Mouse (Mus musculus) right cerebral cortex, adult 2 months (tissue): ENCODE measurements around the gene Zkscan8.
"Not testable (repeated sequence)": the region's sequence is repeated elsewhere in the genome, so short reads cannot be mapped to it uniquely, and the experiment has no call there.

Experiments used
- DNase-seq, 2 experiments: peaks; one replicate each; pipeline ENCODE4 v3.0.0; 2021 to 2022; ENCODE audit warnings: low spot score in 2 of 2

Zkscan8 gene

DNA sequence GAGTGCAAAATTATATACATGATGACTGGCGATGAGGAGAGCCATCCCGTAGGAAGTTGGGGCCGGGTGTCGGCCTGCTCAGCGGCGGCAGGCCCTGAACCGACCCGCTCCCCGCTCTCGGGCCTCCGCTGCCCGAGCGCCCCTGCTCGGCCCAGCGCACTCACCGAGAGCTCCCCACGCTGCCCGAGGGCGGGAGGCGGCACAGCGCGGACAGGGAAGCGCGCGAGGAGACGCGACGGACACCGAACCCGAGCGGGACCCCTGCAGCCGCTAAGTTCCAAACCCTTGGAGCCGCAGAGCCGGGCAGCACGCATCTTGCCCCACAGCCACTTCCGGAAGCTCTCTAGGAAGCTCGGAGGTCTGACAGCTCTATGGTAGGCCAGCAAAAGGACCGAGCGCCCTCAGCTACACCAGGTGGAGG is at the start of gene Zkscan8:
Zkscan8 (minus strand) TSS at position 340 of the 421 bp plus-strand sequence.
- DNase-seq, result peak; percentile 88 to 89

DNA sequence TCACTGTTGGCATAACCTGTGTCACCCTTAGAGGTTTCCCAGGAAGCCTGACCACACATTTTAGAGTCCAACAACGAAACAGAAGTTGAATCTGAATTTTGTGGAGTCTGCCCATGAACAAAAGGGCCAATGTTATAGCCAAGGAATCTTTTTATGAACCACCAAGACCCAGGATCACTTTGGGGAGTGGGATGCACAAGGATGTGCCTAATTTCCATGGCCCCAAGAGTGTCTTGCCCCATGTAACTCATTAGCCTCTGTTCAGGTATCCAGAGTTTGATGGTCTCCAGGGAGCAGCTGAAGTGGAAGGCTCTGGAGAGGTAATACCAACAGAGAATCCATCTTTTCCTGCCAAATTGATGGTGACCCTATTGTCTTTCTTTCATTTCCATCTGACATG is 28.9 kb upstream of the Zkscan8 start, which contains the start of gene Olfr1535:
Olfr1535 (minus strand) TSS at position 101 of the 400 bp plus-strand sequence.
- no peak for DNase-seq

DNA sequence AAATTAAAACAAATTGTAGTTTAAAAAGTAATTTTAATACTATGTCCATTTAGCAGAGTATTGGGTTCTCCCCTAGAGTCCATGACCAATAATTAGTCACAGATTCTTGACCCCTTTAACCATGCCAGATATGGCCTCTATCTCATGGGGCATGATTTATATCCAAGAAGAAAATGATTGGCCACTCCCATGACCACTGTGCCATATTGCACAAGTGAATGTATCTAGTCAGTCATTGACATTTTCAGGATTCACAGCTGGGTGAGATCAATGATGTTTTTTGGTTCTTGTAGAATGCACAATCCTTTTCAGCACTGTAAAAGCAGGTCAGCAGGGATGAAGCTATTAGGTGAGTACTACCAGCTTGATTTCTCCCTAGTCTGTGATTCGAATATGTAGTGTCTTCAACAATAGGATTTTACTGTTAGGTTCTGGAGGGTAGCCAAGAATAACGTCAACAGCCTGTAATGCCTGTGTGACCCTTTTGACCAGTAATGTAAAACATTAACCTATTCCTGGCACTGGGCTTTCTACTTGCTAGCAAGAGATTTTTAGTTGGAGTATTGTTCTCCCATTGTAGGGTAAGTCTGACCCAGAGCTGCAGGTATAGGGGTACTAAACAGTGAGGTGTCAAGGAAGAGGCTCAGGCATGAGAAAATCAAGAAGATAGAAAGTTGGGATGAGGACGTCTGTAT is 19.6 kb upstream of the Zkscan8 start:
- DNase-seq, result no peak

DNA sequence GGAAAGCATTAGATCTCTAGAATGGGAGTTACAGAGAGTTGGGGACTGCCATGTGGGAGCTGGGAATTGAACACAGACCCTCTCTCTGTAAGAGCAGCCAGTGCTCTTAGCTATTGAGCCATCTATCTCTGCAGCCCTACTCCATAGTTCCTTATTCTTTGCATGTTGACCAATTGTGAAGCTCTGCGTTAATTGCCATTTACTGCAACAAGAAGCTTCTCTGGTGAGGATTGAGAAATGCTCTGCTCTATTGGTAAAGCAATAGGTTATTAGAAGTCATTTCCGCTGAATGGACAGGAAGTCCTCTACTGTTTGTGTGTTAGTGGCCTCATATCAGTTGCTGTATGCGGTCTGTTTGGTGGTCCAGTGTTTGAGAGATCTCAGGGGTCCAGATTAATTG is 18.6 kb upstream of the Zkscan8 start:
- DNase-seq, result no peak

DNA sequence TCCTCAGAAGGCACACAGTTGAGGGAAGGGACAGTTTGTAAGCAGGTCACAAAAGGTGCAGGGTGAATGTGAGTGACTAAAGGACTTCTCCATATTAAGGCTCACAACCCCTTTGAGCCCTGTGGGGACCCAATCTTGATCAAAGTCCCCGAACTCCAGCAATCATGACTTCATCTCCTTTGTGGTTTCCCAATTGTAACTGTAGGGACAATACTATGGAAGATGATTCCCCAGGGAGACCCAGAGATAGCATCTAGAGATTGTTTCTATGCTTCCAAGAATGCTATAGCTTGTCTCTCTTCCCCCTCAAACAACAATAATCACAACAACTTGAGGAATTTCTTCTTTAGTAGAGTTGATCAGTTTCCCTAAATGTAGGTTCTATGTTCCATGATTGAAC is 11.8 kb upstream of the Zkscan8 start, which contains the start of gene Olfr1366:
Olfr1366 (minus strand) TSS at position 101 of the 400 bp plus-strand sequence.
- no peak for DNase-seq

DNA sequence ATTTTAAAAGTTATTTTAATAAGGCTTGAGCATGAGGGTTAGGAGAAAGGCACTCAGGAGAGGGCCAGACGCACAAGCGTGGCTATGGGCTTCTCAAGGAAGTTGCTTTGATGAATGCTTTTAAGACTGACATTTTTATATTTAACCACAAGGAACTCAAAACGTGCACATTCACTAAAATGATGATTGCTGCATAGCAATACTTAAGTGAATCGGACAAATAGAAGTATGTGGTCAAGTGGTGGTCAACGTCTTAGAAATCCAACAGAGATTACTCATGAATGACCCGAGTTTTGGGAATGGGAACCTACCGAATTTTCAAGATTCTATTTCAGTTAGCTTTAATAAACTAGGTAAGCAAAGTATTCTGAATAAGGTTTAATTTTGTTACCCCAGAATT is 784 bp downstream of the Zkscan8 start:
- no peak for DNase-seq

DNA sequence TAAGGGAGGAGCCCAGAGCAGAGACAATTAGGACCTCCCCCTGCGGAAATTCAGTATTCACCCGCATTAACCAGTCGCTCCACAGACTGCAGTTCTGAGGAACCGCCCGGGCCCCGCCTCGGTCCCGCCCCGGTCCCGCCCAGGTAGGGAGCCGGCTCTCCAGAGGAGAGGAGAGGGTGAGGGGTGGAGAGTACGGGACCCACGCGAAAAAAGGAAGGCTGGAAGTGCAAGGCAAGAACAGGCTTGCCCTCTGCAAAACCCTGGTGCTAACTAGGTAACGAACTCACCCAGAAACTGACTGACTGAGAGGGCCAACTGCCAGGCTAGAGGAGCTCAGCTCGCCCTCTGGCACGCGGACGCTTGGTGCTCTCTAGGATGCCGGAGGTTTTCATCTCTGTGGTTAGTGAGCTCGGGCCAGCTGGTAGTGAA is 24.7 kb downstream of the Zkscan8 start:
- DNase-seq, result peak; percentile 78

DNA sequence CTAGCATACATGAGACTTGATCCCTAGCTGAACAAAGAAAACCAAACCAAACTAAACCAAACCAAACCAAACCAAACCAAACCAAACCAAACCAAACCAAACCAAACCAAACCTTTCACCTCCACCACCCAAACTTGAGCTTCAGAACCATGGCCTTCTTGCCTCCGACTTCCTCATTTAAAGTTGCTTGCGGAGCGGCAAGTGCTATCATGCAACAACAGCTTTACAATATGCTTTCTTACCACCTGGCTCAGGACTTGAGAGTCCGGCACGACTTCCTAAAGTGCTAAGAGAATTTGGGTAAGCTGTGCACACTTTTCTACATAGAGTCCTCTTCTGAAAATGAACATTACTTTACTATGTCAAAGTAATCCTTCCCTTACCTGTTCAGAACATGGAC is 28.6 kb downstream of the Zkscan8 start:
- no peak for DNase-seq

DNA sequence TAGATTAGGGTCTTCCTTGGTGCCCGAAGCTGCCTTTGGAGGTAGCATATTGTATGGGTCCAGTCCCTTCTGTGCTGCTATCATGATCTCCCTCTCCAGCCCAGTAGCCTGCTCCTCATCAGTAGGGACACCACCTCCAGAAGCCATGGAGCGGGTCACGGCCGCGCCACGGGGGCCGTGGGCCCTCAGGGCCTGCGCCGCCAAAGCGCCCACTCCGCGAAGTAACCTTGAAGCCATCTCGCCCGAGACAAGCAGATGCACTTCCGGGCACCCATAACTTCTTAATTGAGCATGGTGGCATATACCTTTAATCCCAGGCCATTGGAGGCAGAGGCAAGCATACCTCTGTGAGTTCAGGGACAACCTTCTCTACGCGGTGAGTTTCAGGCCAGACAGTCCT is 29.7 kb downstream of the Zkscan8 start, which contains the start of gene Gm11273:
Gm11273 (minus strand) TSS at position 237 of the 400 bp plus-strand sequence.
- DNase-seq, result not testable (repeated sequence)

DNA sequence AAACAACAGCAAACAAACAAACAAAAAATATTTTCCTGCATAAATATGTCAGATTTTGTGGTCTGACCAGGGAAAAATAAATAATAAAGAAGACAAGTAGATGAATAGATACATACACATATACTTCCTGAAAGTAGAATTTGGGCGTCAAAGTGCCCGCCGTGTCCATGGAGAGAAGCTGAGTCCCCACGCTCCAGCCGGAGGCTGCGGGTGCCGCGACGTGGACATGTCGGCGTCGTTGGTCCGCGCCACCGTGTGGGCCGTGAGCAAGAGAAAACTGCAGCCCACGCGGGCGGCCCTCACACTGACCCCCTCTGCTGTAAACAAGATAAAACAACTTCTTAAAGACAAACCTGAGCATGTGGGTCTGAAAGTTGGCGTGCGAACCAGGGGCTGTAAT is 35.8 kb downstream of the Zkscan8 start, which contains the start of gene AK157302:
AK157302 (plus strand) TSS at position 144 of the 400 bp plus-strand sequence.
- no peak for DNase-seq

DNA sequence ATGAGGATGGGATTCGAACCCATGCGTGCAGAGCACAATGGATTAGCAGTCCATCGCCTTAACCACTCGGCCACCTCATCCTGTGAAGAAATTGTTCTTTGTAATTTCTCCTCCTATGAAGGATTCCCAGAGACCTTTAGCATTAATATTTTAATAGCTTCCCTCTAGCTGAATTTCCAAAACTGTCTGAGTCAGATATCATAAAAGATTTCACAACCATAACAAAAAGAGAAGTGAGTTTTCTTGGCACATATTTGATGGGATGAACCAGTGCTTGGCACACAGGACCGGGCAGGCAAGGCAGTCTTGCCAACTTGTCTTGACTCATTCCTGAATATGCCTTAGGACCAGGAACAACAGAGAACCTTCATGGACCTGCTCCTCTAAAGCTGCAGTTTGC is 38.1 kb downstream of the Zkscan8 start:
- DNase-seq, result no peak

DNA sequence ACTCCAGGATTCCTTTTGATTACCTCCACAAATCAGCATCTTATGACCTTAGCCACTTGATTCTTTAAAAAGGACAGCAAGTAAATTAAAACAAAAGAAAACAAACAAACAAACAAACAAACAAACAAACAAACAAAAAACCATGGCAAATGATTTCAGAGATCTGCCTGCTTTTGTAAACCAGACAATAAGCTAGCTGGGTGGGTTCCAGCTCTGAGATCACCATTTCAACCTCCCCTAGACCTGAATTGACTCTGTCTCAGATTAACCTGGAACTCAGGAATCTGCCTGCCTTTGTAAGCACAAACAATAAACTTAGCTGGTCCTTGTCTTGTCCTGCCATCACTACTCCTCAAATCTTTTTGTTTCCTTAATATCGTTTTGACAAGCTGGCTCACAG is 44.0 kb downstream of the Zkscan8 start:
- no peak for DNase-seq

DNA sequence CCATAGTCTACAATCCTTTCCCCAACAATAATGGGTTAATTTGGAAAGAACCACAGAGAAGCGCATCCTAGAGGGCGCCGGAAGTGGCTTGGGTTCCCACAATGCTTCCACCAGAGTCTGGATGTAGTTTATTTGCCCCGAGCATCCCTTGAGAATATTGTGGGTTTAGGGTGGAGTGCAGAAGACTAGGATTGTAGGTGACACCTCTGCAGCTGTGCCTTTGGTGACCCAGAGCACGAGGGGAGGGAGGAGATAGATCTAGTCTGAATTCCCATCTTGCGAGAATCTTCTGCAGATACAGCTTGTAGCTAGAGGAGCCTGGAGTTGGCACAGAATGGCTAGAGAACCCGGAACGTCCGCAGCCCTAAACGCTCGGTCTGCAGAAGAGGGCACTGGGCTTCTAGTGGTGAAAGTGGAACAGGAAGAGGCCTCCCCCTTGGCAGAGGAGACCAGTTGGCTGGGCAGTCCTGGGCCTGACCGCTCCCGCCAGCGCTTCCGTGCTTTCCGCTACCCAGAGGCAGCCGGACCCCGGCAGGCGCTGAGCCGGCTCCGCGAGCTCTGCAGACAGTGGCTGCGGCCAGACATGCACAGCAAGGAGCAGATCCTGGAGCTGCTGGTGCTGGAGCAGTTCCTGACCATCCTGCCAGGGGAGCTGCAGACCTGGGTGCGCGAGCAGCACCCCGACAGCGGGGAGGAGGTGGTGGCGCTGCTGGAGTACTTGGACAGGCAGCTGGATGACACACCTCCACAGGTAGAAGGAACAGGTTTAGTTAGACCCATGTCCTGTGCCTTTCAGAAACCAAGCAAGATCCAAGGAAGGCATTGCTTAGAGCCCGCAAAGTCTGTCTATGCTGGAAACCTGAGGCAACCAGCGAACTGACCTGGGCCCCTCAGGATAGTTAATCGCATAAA is 51.9 kb downstream of the Zkscan8 start, which contains the start of the genes Zkscan4 and Gm10065:
Zkscan4 (plus strand) TSS at position 149 of the 912 bp plus-strand sequence.
Gm10065 (minus strand) TSS at position 683 of the 912 bp plus-strand sequence.
- peak; percentile 82 to 85 for DNase-seq

DNA sequence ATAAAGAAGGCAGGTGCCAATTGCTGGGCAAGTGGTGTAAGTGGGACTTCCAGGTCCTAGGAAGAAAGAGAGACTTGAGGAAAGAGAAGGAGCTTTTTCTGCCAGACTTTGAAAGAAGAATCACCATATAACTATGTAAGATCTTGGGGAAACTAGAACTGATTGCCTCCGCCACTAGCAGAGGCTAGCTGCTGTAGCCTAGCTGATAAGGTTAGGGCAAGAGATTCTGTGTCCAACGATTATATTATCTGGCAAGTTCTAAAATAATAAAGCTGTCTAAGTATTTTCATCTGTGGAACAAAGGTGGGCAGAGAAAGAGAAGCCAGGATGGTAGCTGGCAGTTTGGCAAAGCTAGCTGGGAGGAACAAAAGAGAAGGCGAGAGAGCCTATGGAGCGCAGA is 58.5 kb downstream of the Zkscan8 start:
- DNase-seq, result no peak

DNA sequence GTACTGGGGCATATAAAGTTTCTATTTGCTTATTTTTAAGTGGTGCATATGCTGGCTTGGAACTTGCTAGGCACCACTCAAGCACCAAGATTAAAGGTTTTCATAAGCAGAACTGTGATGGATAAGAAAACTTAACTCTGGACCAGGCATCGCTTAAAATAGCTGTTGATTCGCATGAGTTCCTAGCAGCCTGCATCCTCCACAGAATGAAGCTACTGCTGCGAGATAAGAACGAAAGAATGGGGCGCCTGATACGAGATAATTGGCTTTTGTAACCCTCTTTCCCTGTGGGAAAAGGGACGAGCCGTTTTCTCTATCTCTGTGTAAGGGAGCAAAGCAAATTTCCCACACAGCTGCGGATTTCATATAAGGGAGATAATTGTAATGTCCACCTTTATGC is 61.8 kb downstream of the Zkscan8 start:
- DNase-seq, result no peak

DNA sequence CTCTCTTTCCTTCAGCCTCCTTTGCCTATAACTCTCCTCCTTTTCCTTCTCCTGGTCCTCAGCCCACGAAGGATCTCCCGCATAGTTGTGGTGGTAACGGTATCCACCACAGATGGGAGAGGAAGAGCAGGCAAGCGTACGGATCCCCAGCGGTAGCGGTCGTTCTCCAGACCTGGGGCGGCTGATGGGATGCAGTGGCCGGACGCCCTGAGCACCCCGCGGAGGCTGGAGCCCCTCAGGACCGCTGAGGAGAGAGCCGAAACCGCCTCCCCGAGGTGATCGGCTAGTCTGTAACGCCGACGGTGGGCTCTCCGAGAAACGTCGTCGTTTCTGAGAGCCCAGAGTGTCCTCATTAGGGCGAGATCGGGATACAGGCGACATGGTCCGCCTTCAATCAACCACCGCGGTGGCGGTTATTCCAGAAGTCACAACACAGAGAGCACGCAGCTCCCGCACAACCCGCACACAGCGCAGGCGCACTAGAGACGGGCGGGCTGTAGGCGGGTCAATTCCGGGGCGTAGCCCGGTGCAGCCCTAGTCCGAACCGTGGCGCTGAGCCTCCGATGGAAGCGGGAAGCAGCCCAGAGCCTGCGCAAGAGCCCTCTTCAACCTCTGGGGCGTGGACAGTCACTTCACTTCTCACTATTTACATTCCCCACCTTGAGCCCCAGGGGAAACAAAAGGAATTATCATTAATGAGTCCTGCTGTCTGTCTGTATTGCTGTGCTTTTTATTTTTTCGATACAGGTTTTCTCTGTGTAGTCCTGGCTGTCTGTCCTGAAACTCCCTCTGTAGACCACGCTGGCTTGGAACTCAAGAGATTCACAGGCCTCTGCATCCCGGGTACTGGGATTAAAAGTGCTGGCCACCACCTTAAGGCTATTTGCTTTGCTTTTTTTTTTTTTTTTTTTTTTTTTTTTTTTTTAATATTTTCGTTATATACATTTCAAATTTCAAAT is 62.6 kb downstream of the Zkscan8 start, which contains the start of gene Nkapl:
Nkapl (minus strand) TSS at position 449 of the 959 bp plus-strand sequence.
- DNase-seq, result peak; percentile 73 to 75

DNA sequence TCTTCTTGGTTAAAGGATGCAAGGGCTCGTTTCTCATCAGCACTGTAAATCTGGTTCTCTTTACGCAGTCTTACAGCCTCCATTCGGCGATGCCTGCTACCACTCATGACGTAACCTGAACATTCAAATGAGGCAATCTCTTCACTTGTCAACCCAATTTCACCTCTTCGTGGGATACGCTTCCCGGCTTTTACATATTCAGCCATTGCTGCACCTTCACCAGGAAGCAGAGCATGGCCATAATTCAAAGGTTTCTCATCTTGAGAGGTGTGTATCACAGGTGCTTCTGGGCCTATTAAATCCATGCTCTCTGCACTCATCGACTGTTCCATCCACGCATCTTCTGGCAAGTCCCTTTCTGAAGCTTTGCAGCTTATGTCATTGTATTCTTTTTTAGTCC is 63.6 kb downstream of the Zkscan8 start:
- no peak for DNase-seq
